Mouse (Mus musculus): ENCODE data around the gene Bbs5. TPM values are rescaled to one million over a fixed set of nuclear protein-coding genes. Genes with fewer than 3 reads are reported as not detected.

The Bbs5 gene
- 0.73 TPM for polyA plus RNA-seq (2017; shearing (Covaris generic))

DNA sequence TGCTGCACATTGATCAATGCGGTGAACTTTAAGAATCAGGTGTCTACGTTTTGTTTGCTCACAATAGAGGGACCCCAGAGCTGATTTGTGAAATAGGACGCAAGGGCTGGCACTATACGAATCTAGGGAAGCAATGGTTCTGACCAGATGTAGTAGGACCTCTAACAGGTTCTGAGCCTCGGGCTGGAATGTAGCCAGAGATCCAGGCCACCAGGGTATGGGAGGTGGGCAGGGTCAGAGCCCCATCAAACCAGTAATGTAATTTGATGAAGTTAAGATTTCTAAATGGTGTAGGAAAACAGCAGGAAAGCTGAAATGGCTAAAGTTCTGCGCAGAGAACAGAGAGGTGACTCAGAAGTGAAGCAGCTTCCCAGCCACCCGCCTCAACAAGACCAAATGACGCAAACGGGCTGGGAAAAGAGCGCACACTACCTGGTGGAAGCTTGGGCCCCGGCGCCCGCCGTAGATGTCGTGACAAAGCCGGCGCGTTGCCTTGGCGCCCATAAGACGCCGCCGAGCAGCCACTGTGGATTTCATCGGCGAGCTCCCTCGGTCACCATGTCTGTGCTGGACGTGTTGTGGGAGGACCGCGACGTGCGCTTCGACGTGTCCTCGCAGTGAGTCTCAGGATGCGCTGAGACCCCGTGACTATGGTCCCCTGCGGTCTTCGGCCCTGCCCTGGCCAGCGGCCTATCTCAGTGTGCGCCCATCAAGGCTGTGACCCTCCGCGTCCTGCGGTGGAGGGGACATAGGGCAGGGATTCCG lies at the start of gene Bbs5:
TSS of gene Bbs5 (plus strand) at position 446 of the 765 bp plus-strand sequence.

DNA sequence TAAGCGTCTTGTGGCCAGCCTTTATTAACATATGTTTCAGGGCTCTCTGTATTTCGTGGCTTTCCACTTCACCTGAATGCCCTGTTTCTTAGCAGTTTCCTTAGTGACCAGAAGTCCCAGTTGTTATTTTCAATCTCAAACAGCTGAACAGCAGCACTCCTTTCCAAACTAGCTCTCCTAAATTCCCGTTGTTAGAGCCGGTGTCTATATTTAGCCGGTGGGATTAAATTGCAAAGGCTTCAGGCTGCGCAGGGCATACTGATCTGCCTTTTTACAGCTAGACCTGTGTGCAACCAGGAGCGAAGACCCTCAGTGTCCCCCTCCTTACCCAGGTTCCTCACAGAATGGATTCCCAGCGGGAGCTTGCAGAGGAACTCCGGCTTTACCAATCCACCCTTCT lies 22.9 kb downstream of the Bbs5 start, which contains the start of gene Klhl41:
TSS of gene Klhl41 (plus strand) at position 268 of the 400 bp plus-strand sequence.

DNA sequence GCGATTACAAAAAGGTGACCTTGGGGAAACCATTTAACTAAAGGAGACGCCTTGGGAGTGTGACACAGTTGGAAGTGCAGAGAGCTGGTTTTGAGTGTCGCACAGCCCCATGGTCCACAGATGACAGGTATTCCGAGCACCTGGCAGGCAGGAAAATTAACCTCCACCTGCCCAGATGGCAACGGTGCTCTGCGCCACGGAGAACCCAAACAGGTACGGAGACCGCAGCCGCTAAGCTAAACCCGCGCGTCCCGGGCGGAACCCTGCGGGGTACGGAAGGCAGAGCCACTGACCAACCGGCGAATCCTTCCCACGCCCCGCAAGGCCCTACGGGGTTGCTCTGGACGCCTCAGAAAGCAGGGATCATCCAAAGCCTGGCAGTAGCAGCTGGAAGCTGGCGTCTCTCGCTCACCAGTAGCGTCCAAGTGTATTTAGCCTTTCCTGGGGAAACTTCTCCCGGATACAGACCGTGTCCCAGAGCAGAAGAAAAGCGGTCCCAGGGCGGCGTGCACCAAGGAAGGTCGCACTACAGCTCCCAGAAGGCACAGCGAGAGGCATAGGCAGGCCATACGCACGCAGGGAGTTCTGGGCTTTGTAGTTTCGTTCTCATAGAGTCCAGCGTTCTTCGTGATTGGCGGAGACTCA lies 66.1 kb downstream of the Bbs5 start, which contains the start of gene Fastkd1:
TSS of gene Fastkd1 (minus strand) at position 536 of the 645 bp plus-strand sequence.

Other genes with a start within 250 kb of the Bbs5 start
- gene Lrp2, start 61.1 kb upstream of the Bbs5 start, polyA plus RNA-seq (2017; shearing (Covaris generic)) = not detected
- gene Klhl41, start 22.9 kb downstream of the Bbs5 start, polyA plus RNA-seq (2017; shearing (Covaris generic)) = not detected
- gene Fastkd1, start 66.3 kb downstream of the Bbs5 start, polyA plus RNA-seq (2017; shearing (Covaris generic)) = 16.6 TPM
- gene Ppig, start 75.4 kb downstream of the Bbs5 start, polyA plus RNA-seq (2017; shearing (Covaris generic)) = 195 TPM
- gene Ccdc173, start 142.4 kb downstream of the Bbs5 start, polyA plus RNA-seq (2017; shearing (Covaris generic)) = 4.0 TPM
- gene Phospho2, start 142.5 kb downstream of the Bbs5 start, polyA plus RNA-seq (2017; shearing (Covaris generic)) = 33.3 TPM
- gene Klhl23, start 174.8 kb downstream of the Bbs5 start, polyA plus RNA-seq (2017; shearing (Covaris generic)) = 0.20 TPM
- gene Ssb, start 214.4 kb downstream of the Bbs5 start, polyA plus RNA-seq (2017; shearing (Covaris generic)) = 353 TPM
- gene Mettl5, start 238.4 kb downstream of the Bbs5 start, polyA plus RNA-seq (2017; shearing (Covaris generic)) = 40.6 TPM